Mouse (Mus musculus) midbrain, embryonic 14.5 days (tissue): ENCODE data around the gene Ppp1r14c. TPM values are rescaled to one million over a fixed set of nuclear protein-coding genes. Genes with fewer than 3 reads are reported as not detected.

ENCODE experiments used
- ATAC-seq: fragments of 200-750 bp; cut with Nextera tagmentation; 2 replicates; pipeline ENCODE4 v1.8.0; 2017; ENCODE audit warnings: moderate number of reproducible peaks, moderate library complexity; ENCODE audit not compliant: low FRiP score, low TSS enrichment
- DNase-seq: peaks from one replicate; pipeline ENCODE4 v3.0.0-alpha.2; 2015
- H3K27ac ChIP-seq: fragments of 300-500 bp; sonication (generic); replicated peaks from 2 replicates; pipeline ENCODE4 v1.5.1; 2014; ENCODE audit warnings: mild to moderate bottlenecking, low read depth, low read length, moderate library complexity
- H3K27me3 ChIP-seq: fragments of 300-500 bp; sonication (generic); 2 replicates; pipeline ENCODE4 v1.6.1; 2014; ENCODE audit warnings: low read length, control low read depth, mixed read lengths; ENCODE audit not compliant: control insufficient read depth, insufficient read depth
- H3K36me3 ChIP-seq: fragments of 300-500 bp; sonication (generic); 2 replicates; pipeline ENCODE4 v1.6.1; 2014; ENCODE audit warnings: low read length, control low read depth; ENCODE audit not compliant: control insufficient read depth, insufficient read depth
- H3K4me1 ChIP-seq: fragments of 300-500 bp; sonication (generic); 2 replicates; pipeline ENCODE4 v1.6.1; 2014; ENCODE audit warnings: mild to moderate bottlenecking, antibody characterized with exemption, low read length, control low read depth; ENCODE audit not compliant: control insufficient read depth, insufficient read depth
- H3K4me2 ChIP-seq: fragments of 300-500 bp; sonication (generic); 2 replicates; pipeline ENCODE4 v1.6.1; 2014; ENCODE audit warnings: mild to moderate bottlenecking, low read length, moderate library complexity
- H3K4me3 ChIP-seq: fragments of 300-500 bp; sonication (generic); replicated peaks from 2 replicates; pipeline ENCODE4 v1.5.1; 2014; ENCODE audit warnings: low read depth, low read length
- H3K9ac ChIP-seq: fragments of 300-500 bp; sonication (generic); replicated peaks from 2 replicates; pipeline ENCODE4 v1.6.1; 2014; ENCODE audit warnings: mild to moderate bottlenecking, low read length, moderate library complexity
- H3K9me3 ChIP-seq: fragments of 300-500 bp; sonication (generic); 2 replicates; pipeline ENCODE4 v1.6.1; 2016; ENCODE audit warnings: low read length, control low read depth, mixed read lengths; ENCODE audit not compliant: control insufficient read depth
- WGBS: fragments of 180-500 bp; shearing (Covaris S2); extraction: QIAGEN DNeasy Blood & Tissue Kit; methylation state at CpG from one replicate; pipeline ENCODE4 v1.1.7; 2014; 5-methylcytosine and 5-hydroxymethylcytosine counted together
- polyA plus RNA-seq: library from polyadenylated mRNA; unstranded; fragments of >200 nt; fragmentation: Nextera tagmentation; extraction: Ambion mirVana; gene quantifications from 2 replicates; pipeline ENCODE4 v1.2.1, GENCODE M21; 2014

Gene Ppp1r14c
- polyA plus RNA-seq, 1 experiment from 2014 or later: 45.8 TPM

GRCm38 (mm10) chr10:3359531-3359930, 6.3 kb upstream of the Ppp1r14c start:
- Histone ChIP-seq H3K4me3 (no peak overlapping the region), H3K27ac (no peak overlapping the region), H3K4me1 (no peaks in the 10 kb centered on the region), H3K9me3 (no peaks in the 10 kb centered on the region), H3K9ac (no peak overlapping the region), H3K36me3 (no peaks in the 10 kb centered on the region), H3K4me2 (no peak overlapping the region), H3K27me3 (no peaks in the 10 kb centered on the region)
- 64% methylated on average over 1 of the region's 1 CpGs for WGBS
- DNase-seq: no peak
- ATAC-seq: no peak

GRCm38 (mm10) chr10:3365671-3366035, 204 bp upstream of the Ppp1r14c start:
- H3K4me3 ChIP-seq: peak overlapping the region; percentile 60
- peak overlapping the region; percentile 87 for H3K4me2 ChIP-seq
- DNase-seq (no peak), ATAC-seq (peak; percentile 9; the same call in 1 of the 2 replicates)
- WGBS: 17% methylated on average over 5 of the region's 5 CpGs
- H3K27me3 ChIP-seq: no peaks in the 10 kb centered on the region
- no peaks in the 10 kb centered on the region for H3K36me3 ChIP-seq
- H3K9ac ChIP-seq: peak overlapping the region; percentile 66
- no peaks in the 10 kb centered on the region for H3K9me3 ChIP-seq
- 0 out of 2 replicates have a peak, but pooled peaks cover 8% of the 10 kb centered on the region for H3K4me1 ChIP-seq
- H3K27ac ChIP-seq: peak overlapping the region; percentile 72

GRCm38 (mm10) chr10:3366870-3367431, 1.1 kb downstream of the Ppp1r14c start:
- WGBS: under 1% methylated on average over 26 of the region's 26 CpGs
- ATAC-seq: peak; percentile 69

GRCm38 (mm10) chr10:3367440-3367839, 1.6 kb downstream of the Ppp1r14c start:
- peak overlapping the region; percentile 60 for H3K4me3 ChIP-seq
- peak overlapping the region; percentile 87 for H3K4me2 ChIP-seq
- DNase-seq (no peak), ATAC-seq (no peak)
- 30% methylated on average over 11 of the region's 11 CpGs for WGBS
- peak overlapping the region; percentile 66; the same call in 1 of the 2 replicates for H3K9ac ChIP-seq
- peak overlapping the region; percentile 72; the same call in 1 of the 2 replicates for H3K27ac ChIP-seq
- 0 out of 2 replicates have a peak, but pooled peaks cover 8% of the 10 kb centered on the region for H3K4me1 ChIP-seq
- no peaks in the 10 kb centered on the region for H3K9me3 ChIP-seq
- H3K27me3 ChIP-seq: no peaks in the 10 kb centered on the region
- H3K36me3 ChIP-seq: no peaks in the 10 kb centered on the region

More at GRCm38 (mm10) chr10:3366870-3367431, 1.1 kb downstream of the Ppp1r14c start:
- no peaks in the 10 kb centered on the region for H3K36me3 ChIP-seq
- peak overlapping the region; percentile 72 for H3K27ac ChIP-seq
- H3K4me2 ChIP-seq: peak overlapping the region; percentile 87
- H3K4me3 ChIP-seq: peak overlapping the region; percentile 60
- DNase-seq: peak; percentile 58
- H3K4me1 ChIP-seq: 0 out of 2 replicates have a peak, but pooled peaks cover 8% of the 10 kb centered on the region
- H3K9ac ChIP-seq: peak overlapping the region; percentile 66
- H3K27me3 ChIP-seq: no peaks in the 10 kb centered on the region
- no peaks in the 10 kb centered on the region for H3K9me3 ChIP-seq

GRCm38 (mm10) chr10:3383176-3383575, 17.3 kb downstream of the Ppp1r14c start:
- no peaks in the 10 kb centered on the region for H3K27me3 ChIP-seq
- no peak overlapping the region for H3K4me3 ChIP-seq
- DNase-seq (no peak), ATAC-seq (no peak)
- H3K9me3 ChIP-seq: no peaks in the 10 kb centered on the region
- H3K9ac ChIP-seq: no peak overlapping the region
- no peaks in the 10 kb centered on the region for H3K36me3 ChIP-seq
- H3K4me1 ChIP-seq: no peaks in the 10 kb centered on the region
- 69% methylated on average over 3 of the region's 3 CpGs for WGBS
- H3K4me2 ChIP-seq: no peak overlapping the region
- no peak overlapping the region for H3K27ac ChIP-seq

- no peak overlapping the region for H3K4me2 ChIP-seq
- no peaks in the 10 kb centered on the region for H3K27me3 ChIP-seq
- WGBS: 92% methylated on average over 4 of the region's 4 CpGs
- DNase-seq (no peak), ATAC-seq (no peak)
- H3K9ac ChIP-seq: no peak overlapping the region
- H3K27ac ChIP-seq: no peak overlapping the region
- H3K4me1 ChIP-seq: no peaks in the 10 kb centered on the region
- no peak overlapping the region for H3K4me3 ChIP-seq
- no peaks in the 10 kb centered on the region for H3K36me3 ChIP-seq
- no peaks in the 10 kb centered on the region for H3K9me3 ChIP-seq
Observed at GRCm38 (mm10) chr10:3392251-3392650, 26.4 kb downstream of the Ppp1r14c start.

- Histone ChIP-seq H3K4me2 (no peak overlapping the region), H3K9me3 (no peaks in the 10 kb centered on the region), H3K27ac (no peak overlapping the region), H3K36me3 (no peaks in the 10 kb centered on the region), H3K4me1 (no peaks in the 10 kb centered on the region), H3K4me3 (no peak overlapping the region), H3K9ac (no peak overlapping the region), H3K27me3 (no peaks in the 10 kb centered on the region)
- 91% methylated on average over 4 of the region's 4 CpGs for WGBS
- no peak for ATAC-seq
- DNase-seq: no peak
Observed at GRCm38 (mm10) chr10:3393548-3393947, 27.7 kb downstream of the Ppp1r14c start.

GRCm38 (mm10) chr10:3394193-3394592, 28.3 kb downstream of the Ppp1r14c start:
- H3K9me3 ChIP-seq: no peaks in the 10 kb centered on the region
- no peaks in the 10 kb centered on the region for H3K27me3 ChIP-seq
- WGBS: 40% methylated on average over 5 of the region's 5 CpGs
- H3K36me3 ChIP-seq: no peaks in the 10 kb centered on the region
- H3K4me1 ChIP-seq: no peaks in the 10 kb centered on the region
- H3K9ac ChIP-seq: no peak overlapping the region
- ATAC-seq (peak; percentile 41; the same call in 1 of the 2 replicates), DNase-seq (peak; percentile 55)
- H3K4me3 ChIP-seq: no peak overlapping the region
- no peak overlapping the region for H3K4me2 ChIP-seq
- no peak overlapping the region for H3K27ac ChIP-seq

- WGBS: 67% methylated on average over 4 of the region's 4 CpGs
- peak; percentile 32 for DNase-seq
- no peak overlapping the region for H3K27ac ChIP-seq
Observed at GRCm38 (mm10) chr10:3394671-3395288, 28.9 kb downstream of the Ppp1r14c start.

More at GRCm38 (mm10) chr10:3394671-3395288, 28.9 kb downstream of the Ppp1r14c start:
- Histone ChIP-seq H3K9me3 (no peaks in the 10 kb centered on the region), H3K4me3 (no peak overlapping the region), H3K9ac (no peak overlapping the region), H3K36me3 (no peaks in the 10 kb centered on the region), H3K27me3 (no peaks in the 10 kb centered on the region), H3K4me1 (no peaks in the 10 kb centered on the region), H3K4me2 (no peak overlapping the region)
- ATAC-seq: no peak
